10 mouse cellular contexts compared by ENCODE assay signal in the genomic region with DNA sequence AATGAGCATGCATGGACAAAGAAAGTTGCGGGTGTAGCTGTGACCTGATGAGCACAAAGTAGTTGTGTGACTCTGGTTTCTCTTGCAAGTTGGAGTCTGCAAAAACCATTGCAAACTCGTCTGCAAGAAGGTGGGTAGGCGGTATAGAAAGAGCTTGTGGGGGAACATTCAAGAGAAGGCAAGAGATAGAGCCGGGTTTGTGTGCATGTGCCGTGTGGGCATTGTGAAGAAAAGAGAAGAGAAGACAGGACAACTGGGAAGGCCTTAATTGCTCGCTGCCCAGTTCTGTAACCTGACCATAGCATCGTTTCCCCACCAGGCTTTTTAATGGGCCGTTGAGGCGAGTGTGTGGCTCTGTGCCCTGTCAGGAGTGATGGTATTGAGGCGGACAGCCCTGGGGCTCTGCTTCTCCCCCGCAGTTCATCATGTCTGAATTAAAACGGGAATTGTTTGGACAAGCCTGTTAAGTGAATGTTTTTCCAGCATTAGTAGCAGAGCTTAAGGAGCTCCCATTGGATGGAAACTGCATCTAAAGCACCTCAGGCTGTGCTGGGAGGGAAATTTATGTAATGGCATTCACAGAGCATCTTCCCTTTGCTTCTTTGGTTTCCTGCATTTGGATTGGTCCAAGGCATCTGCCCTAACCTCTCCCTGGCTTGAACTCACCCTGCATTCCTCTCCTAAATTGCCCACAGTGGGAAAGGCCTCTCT.
DNase-seq lines count a peak whose midpoint lies in the region; ATAC-seq lines count a peak whose summit lies in the region.
"Had no signal": no experiment of that assay in that cellular context is flagged by ENCODE, and none has a peak within 500 bp of the region (broad histone marks: within the 10 kb centered on the region; RNA-seq: fewer than 3 reads in every experiment).

No protein-coding gene starts in this region.

- H3K9me3 ChIP-seq in forebrain, embryonic 11.5 days (ENCODE audit: control insufficient read depth, low read length), result no peaks in the 10 kb centered on the region
- no peaks in the 10 kb centered on the region for H3K9me3 ChIP-seq in forebrain, embryonic 15.5 days
- H3K9me3 ChIP-seq in neural tube, embryonic 15.5 days (replicated peaks), result no peaks in the 10 kb centered on the region

- no peak overlapping the region for H3K4me2 ChIP-seq in forebrain, embryonic 11.5 days (ENCODE audit: low read depth, low read length, severe bottlenecking)
- no peak overlapping the region for H3K4me2 ChIP-seq in forebrain, embryonic 15.5 days (replicated peaks)
- H3K4me2 ChIP-seq in neural tube, embryonic 15.5 days, result no peak overlapping the region
- H3K4me2 ChIP-seq: liver, embryonic 11.5 days had no signal

- intact Hi-C loops in left cerebral cortex, postnatal 36 days (cut with DNase I), result no loop called here

- no peak overlapping the region for H3K4me3 ChIP-seq in forebrain, embryonic 11.5 days (ENCODE audit: low read depth, low read length)
- no peak overlapping the region for H3K4me3 ChIP-seq in forebrain, embryonic 15.5 days
- no peak overlapping the region for H3K4me3 ChIP-seq in neural tube, embryonic 15.5 days (replicated peaks)
- H3K4me3 ChIP-seq: myocyte had no signal

- H3K27me3 ChIP-seq in forebrain, embryonic 11.5 days (ENCODE audit: control insufficient read depth, insufficient read depth, low read length), result no peaks in the 10 kb centered on the region
- no peaks in the 10 kb centered on the region for H3K27me3 ChIP-seq in forebrain, embryonic 15.5 days
- H3K27me3 ChIP-seq in neural tube, embryonic 15.5 days (replicated peaks), result no peaks in the 10 kb centered on the region

- no peak overlapping the region for H3K9ac ChIP-seq in forebrain, embryonic 11.5 days (ENCODE audit: low read length)
- no peak overlapping the region for H3K9ac ChIP-seq in forebrain, embryonic 15.5 days (replicated peaks)
- H3K9ac ChIP-seq in neural tube, embryonic 15.5 days (replicated peaks), result no peak overlapping the region

- peak; percentile 53 for DNase-seq in forebrain, embryonic 11.5 days (ENCODE audit: low spot score)
- DNase-seq in neural tube, embryonic 10.5 days (ENCODE audit: extremely low spot score, low spot score), result peak; percentile 18
- DNase-seq in left cerebral cortex, postnatal 36 days (ENCODE audit: low spot score in 2 of 2), result peak; percentile 65 to 74
- DNase-seq in right cerebral cortex, postnatal 36 days (ENCODE audit: low spot score in 2 of 2), result peak; percentile 53 to 76
- DNase-seq in thymus, adult 18-20 months, result no peak
- DNase-seq in lung, postnatal 25 days (ENCODE audit: low spot score), result no peak

- H3K4me1 ChIP-seq in forebrain, embryonic 11.5 days (replicated peaks; ENCODE audit: control insufficient read depth, insufficient read depth, low read length), result peaks cover 2% of the 10 kb centered on the region; the same call in 1 of the 2 replicates
- H3K4me1 ChIP-seq in forebrain, embryonic 15.5 days, result peaks cover 8% of the 10 kb centered on the region
- peaks cover 15% of the 10 kb centered on the region for H3K4me1 ChIP-seq in neural tube, embryonic 15.5 days

- 45% methylated on average over 12 of the region's 12 CpGs for WGBS in forebrain, embryonic 11.5 days
- WGBS in forebrain, embryonic 15.5 days, result 34% methylated on average over 12 of the region's 12 CpGs
- WGBS in neural tube, embryonic 15.5 days, result 41% methylated on average over 12 of the region's 12 CpGs

- H3K36me3 ChIP-seq in forebrain, embryonic 11.5 days (ENCODE audit: control insufficient read depth, insufficient read depth, low read length), result no peaks in the 10 kb centered on the region
- no peaks in the 10 kb centered on the region for H3K36me3 ChIP-seq in forebrain, embryonic 15.5 days
- no peaks in the 10 kb centered on the region for H3K36me3 ChIP-seq in neural tube, embryonic 15.5 days

- H3K27ac ChIP-seq in forebrain, embryonic 11.5 days (ENCODE audit: low read depth, low read length), result no peak overlapping the region
- no peak overlapping the region for H3K27ac ChIP-seq in forebrain, embryonic 15.5 days (replicated peaks)
- no peak overlapping the region for H3K27ac ChIP-seq in neural tube, embryonic 15.5 days (replicated peaks)

- no peak for ATAC-seq in forebrain, embryonic 11.5 days (replicated peaks; ENCODE audit: low FRiP score)
- ATAC-seq in forebrain, embryonic 15.5 days (replicated peaks), result no peak
- ATAC-seq in neural tube, embryonic 15.5 days (ENCODE audit: low FRiP score), result no peak

Comparison
In these comparisons a context has a peak if more than half of its experiments do, and no peak if none do; other contexts are left out.
1. DNase-seq: peak in forebrain, embryonic 11.5 days (single experiment), neural tube, embryonic 10.5 days (single experiment), left cerebral cortex, postnatal 36 days (2 of 2) and right cerebral cortex, postnatal 36 days (2 of 2); none in thymus, adult 18-20 months (0 of 2) and lung, postnatal 25 days (single experiment).